Mouse (Mus musculus) E14TG2a.4 (cell line): ENCODE results near the gene Ctnnal1.

ENCODE experiments used
- CTCF ChIP-seq: conservative IDR thresholded peaks from 2 replicates; pipeline ENCODE4 v1.5.1; 2014; ENCODE audit warnings: low read length
- NANOG ChIP-seq: IDR thresholded peaks from 2 replicates; pipeline ENCODE4 v1.6.1; 2014; ENCODE audit warnings: borderline replicate concordance, low read length, mixed read lengths

DNA sequence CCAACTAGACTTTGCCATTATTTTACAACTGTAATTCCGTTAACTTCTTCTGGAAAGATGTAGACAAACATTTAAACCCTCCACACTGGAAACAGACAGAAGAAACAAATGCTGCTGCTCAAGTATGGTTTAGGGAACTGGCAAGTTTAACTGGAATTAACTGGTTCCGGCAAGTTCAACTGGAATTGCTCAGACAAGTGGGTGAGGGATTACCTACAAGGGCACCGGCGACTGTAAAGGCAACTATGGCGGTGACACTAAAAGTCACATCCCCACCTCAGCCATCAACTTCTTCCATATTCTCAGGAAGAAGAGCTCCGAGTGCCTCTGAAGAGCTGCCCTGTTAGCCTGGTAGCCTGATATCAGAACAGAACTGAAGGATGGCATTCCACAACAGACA is 49.4 kb upstream of the Ctnnal1 start:
- TF ChIP-seq CTCF = no peak
- TF ChIP-seq NANOG = no peak
